In genomic region chr8:83738949-83739710, GRCm38 (mm10) we compare ENCODE assay signal across 8 mouse cellular contexts. TPM values are rescaled to one million over a fixed set of nuclear protein-coding genes. Genes with fewer than 3 reads are reported as not detected.
DNase-seq lines count a peak whose midpoint lies in the region; ATAC-seq and TF ChIP-seq lines count a peak whose summit lies in the region.

No protein-coding gene starts in this region.

- TF ChIP-seq CTCF in G1E (IDR thresholded peaks at IDR 0.05; ENCODE audit: low read depth, low read length), result no peak
- TF ChIP-seq CTCF in heart, postnatal 0 days (IDR thresholded peaks at IDR 0.05; ENCODE audit: low read depth), result no peak

- H3K36me3 ChIP-seq in G1E (replicated peaks), result peaks cover 59% of the 10 kb centered on the region
- H3K36me3 ChIP-seq in heart, postnatal 0 days (replicated peaks; ENCODE audit: control insufficient read depth, insufficient read depth, low read length), result peaks cover 2% of the 10 kb centered on the region; the same call in 1 of the 2 replicates
- H3K36me3 ChIP-seq in liver, embryonic 16.5 days (ENCODE audit: control insufficient read depth, insufficient read depth), result no peaks in the 10 kb centered on the region

- WGBS in heart, postnatal 0 days, result 66% methylated on average over 10 of the region's 10 CpGs
- 71% methylated on average over 10 of the region's 10 CpGs for WGBS in liver, embryonic 16.5 days (ENCODE audit: insufficient replicate concordance)

- no peak for TF ChIP-seq EP300 in heart, postnatal 0 days (IDR thresholded peaks at IDR 0.05; ENCODE audit: low read depth)

- peaks cover 89% of the 10 kb centered on the region for H3K4me1 ChIP-seq in G1E (ENCODE audit: insufficient read depth, low read depth, low read length)
- peaks cover 15% of the 10 kb centered on the region for H3K4me1 ChIP-seq in heart, postnatal 0 days (ENCODE audit: control insufficient read depth, insufficient read depth)
- peaks cover 29% of the 10 kb centered on the region for H3K4me1 ChIP-seq in liver, embryonic 16.5 days (ENCODE audit: control insufficient read depth, low read depth, low read length)

- DNase-seq in adrenal gland, postnatal 14 days, result peak; percentile 33
- DNase-seq in adrenal gland, postnatal 4 days (ENCODE audit: low spot score in 2 of 2), result no peak
- no peak for DNase-seq in G1E (ENCODE audit: low spot score)
- peak; percentile 56 for DNase-seq in heart, postnatal 0 days (ENCODE audit: low spot score)
- DNase-seq in Muller cell, postnatal 12 days (ENCODE audit: inconsistent ontology term), result no peak
- DNase-seq in urinary bladder, postnatal 36 days (ENCODE audit: low spot score in 2 of 2), result no peak

- no peak for ATAC-seq in G1E (ENCODE audit: extremely low read depth, insufficient number of reproducible peaks, low FRiP score, poor library complexity, severe bottlenecking)
- ATAC-seq in heart, postnatal 0 days (ENCODE audit: insufficient read depth, low read depth), result peak; percentile 11; the same call in 1 of the 2 replicates
- ATAC-seq in liver, embryonic 16.5 days (ENCODE audit: low read depth), result no peak
- ATAC-seq in erythroblast, adult 5-6 weeks (replicated peaks; ENCODE audit: low FRiP score, poor library complexity, severe bottlenecking), result no peak

- H3K27me3 ChIP-seq in G1E (ENCODE audit: insufficient read depth, low read length), result no peaks in the 10 kb centered on the region
- H3K27me3 ChIP-seq in heart, postnatal 0 days (ENCODE audit: control insufficient read depth, insufficient read depth, low read length), result no peaks in the 10 kb centered on the region
- H3K27me3 ChIP-seq in liver, embryonic 16.5 days (ENCODE audit: control insufficient read depth, insufficient read depth, low read depth, low read length), result no peaks in the 10 kb centered on the region

- no peak overlapping the region for H3K9ac ChIP-seq in heart, postnatal 0 days (replicated peaks; ENCODE audit: low read depth, low read length)
- H3K9ac ChIP-seq in liver, embryonic 16.5 days (ENCODE audit: low read depth, low read length), result no peak overlapping the region

- peak overlapping the region; percentile 74 for H3K4me2 ChIP-seq in heart, postnatal 0 days (ENCODE audit: low read depth, low read length)
- H3K4me2 ChIP-seq in liver, embryonic 16.5 days (ENCODE audit: low read depth, low read length), result peak overlapping the region; percentile 71

- peak overlapping the region; percentile 83 for H3K4me3 ChIP-seq in G1E (ENCODE audit: low read depth, low read length)
- H3K4me3 ChIP-seq in heart, postnatal 0 days (ENCODE audit: low read depth, low read length), result peak overlapping the region; percentile 62
- H3K4me3 ChIP-seq in liver, embryonic 16.5 days (ENCODE audit: low read depth, low read length), result peak overlapping the region; percentile 65

- H3K27ac ChIP-seq in heart, postnatal 0 days (ENCODE audit: low read depth), result peak overlapping the region; percentile 86
- H3K27ac ChIP-seq in liver, embryonic 16.5 days (ENCODE audit: low read length), result peak overlapping the region; percentile 58

- H3K9me3 ChIP-seq in G1E (replicated peaks), result peaks cover 6% of the 10 kb centered on the region
- H3K9me3 ChIP-seq in heart, postnatal 0 days (replicated peaks; ENCODE audit: control insufficient read depth, low read length), result no peaks in the 10 kb centered on the region; the same call in 1 of the 2 replicates
- no peaks in the 10 kb centered on the region for H3K9me3 ChIP-seq in liver, embryonic 16.5 days (replicated peaks; ENCODE audit: control insufficient read depth, low read length)

RNA-seq across cellular contexts. Expression of gene Adgre5, which starts 2.0 kb away (rescaled TPM):
- total RNA-seq in adrenal gland, postnatal 14 days (2021), result 47.5 and 49.0 TPM in 2 replicates
- total RNA-seq in adrenal gland, postnatal 4 days (2021), result 10 to 100 TPM; 48.6 to 49.8 TPM
- total RNA-seq in G1E (2014; fragmentation: Nextera tagmentation), result 223 and 228 TPM in 2 replicates
- total RNA-seq in G1E (2017), result 405 and 468 TPM in 2 replicates
- 69.3 and 92.9 TPM in 2 replicates for polyA plus RNA-seq in G1E (2012)
- total RNA-seq in heart, postnatal 0 days (2014; rRNA removed; ENCODE audit: low replicate concordance), result 46.4 and 51.2 TPM in 2 replicates
- polyA plus RNA-seq in heart, postnatal 0 days (2015; fragmentation: Nextera tagmentation; extraction: Ambion mirVana), result 35.3 and 35.8 TPM in 2 replicates
- 16.2 and 18.3 TPM in 2 replicates for polyA plus RNA-seq in liver, embryonic 16.5 days (2015; fragmentation: Nextera tagmentation; extraction: Ambion mirVana)
- total RNA-seq in erythroblast, adult 5-6 weeks (2015; ENCODE audit: low replicate concordance), result 31.8 and 56.7 TPM in 2 replicates
- 17.1 and 27.1 TPM in 2 replicates for total RNA-seq in erythroblast, adult 5-6 weeks (2017; ENCODE audit: low replicate concordance)

RNA-seq across cellular contexts. Expression of gene Ddx39, which starts 24.2 kb away (rescaled TPM):
- 31.2 and 32.9 TPM in 2 replicates for total RNA-seq in adrenal gland, postnatal 14 days (2021)
- total RNA-seq in adrenal gland, postnatal 4 days (2021), result 10 to 100 TPM; 41.5 to 42.2 TPM
- total RNA-seq in G1E (2014; fragmentation: Nextera tagmentation) (101 and 141 TPM in 2 replicates), G1E (2017) (226 and 266 TPM in 2 replicates)
- 58.0 and 77.5 TPM in 2 replicates for polyA plus RNA-seq in G1E (2012)
- 92.5 and 95.7 TPM in 2 replicates for total RNA-seq in heart, postnatal 0 days (2014; rRNA removed; ENCODE audit: low replicate concordance)
- polyA plus RNA-seq in heart, postnatal 0 days (2015; fragmentation: Nextera tagmentation; extraction: Ambion mirVana), result 75.5 and 79.3 TPM in 2 replicates
- polyA plus RNA-seq in liver, embryonic 16.5 days (2015; fragmentation: Nextera tagmentation; extraction: Ambion mirVana), result 149 and 167 TPM in 2 replicates
- 20.1 and 40.0 TPM in 2 replicates for total RNA-seq in erythroblast, adult 5-6 weeks (2015; ENCODE audit: low replicate concordance)
- total RNA-seq in erythroblast, adult 5-6 weeks (2017; ENCODE audit: low replicate concordance), result 36.5 and 37.3 TPM in 2 replicates

RNA-seq across cellular contexts. Expression of gene Pkn1, which starts 40.2 kb away (rescaled TPM):
- 125 and 151 TPM in 2 replicates for total RNA-seq in adrenal gland, postnatal 14 days (2021)
- 100 to 1,000 TPM; 115 to 120 TPM for total RNA-seq in adrenal gland, postnatal 4 days (2021)
- total RNA-seq in G1E (2014; fragmentation: Nextera tagmentation), result 104 and 109 TPM in 2 replicates
- total RNA-seq in G1E (2017), result 89.4 and 116 TPM in 2 replicates
- 150 and 153 TPM in 2 replicates for polyA plus RNA-seq in G1E (2012)
- total RNA-seq in heart, postnatal 0 days (2014; rRNA removed; ENCODE audit: low replicate concordance), result 44.2 and 57.4 TPM in 2 replicates
- 13.0 and 14.2 TPM in 2 replicates for polyA plus RNA-seq in heart, postnatal 0 days (2015; fragmentation: Nextera tagmentation; extraction: Ambion mirVana)
- polyA plus RNA-seq in liver, embryonic 16.5 days (2015; fragmentation: Nextera tagmentation; extraction: Ambion mirVana), result 9.6 and 9.8 TPM in 2 replicates
- 5.2 and 9.0 TPM in 2 replicates for total RNA-seq in erythroblast, adult 5-6 weeks (2015; ENCODE audit: low replicate concordance)
- 22.3 and 30.6 TPM in 2 replicates for total RNA-seq in erythroblast, adult 5-6 weeks (2017; ENCODE audit: low replicate concordance)

Comparison
In these comparisons a context has a peak if more than half of its experiments do, and no peak if none do; other contexts are left out.
1. DNase-seq: peak in adrenal gland, postnatal 14 days (single experiment) and heart, postnatal 0 days (single experiment); none in adrenal gland, postnatal 4 days (0 of 2), G1E (single experiment), Muller cell, postnatal 12 days (single experiment) and urinary bladder, postnatal 36 days (0 of 2).
2. Peak in every context shown above with its lines, with median percentiles within 50 percentile points of each other: H3K4me3 ChIP-seq.